In genomic region chr11:69418481-69419442, GRCm38 (mm10) we compare ENCODE assay signal across 8 mouse cellular contexts. TPM values are rescaled to one million over a fixed set of nuclear protein-coding genes. Genes with fewer than 3 reads are reported as not detected.
A peak's percentile ranks its signal among the peaks of the same experiment; 100 is the strongest.
DNase-seq lines count a peak whose midpoint lies in the region; ATAC-seq and TF ChIP-seq lines count a peak whose summit lies in the region.

No protein-coding gene starts in this region.

- TF ChIP-seq CTCF in small intestine, adult 2 months (IDR thresholded peaks at IDR 0.05; ENCODE audit: extremely low read depth, insufficient read length, insufficient replicate concordance, low read depth, low read length): no peak

- H3K4me3 ChIP-seq in embryonic facial prominence, embryonic 13.5 days: peak overlapping the region; percentile 79
- peak overlapping the region; percentile 70 for H3K4me3 ChIP-seq in limb, embryonic 11.5 days (ENCODE audit: low read depth, low read length)
- peak overlapping the region; percentile 83 for H3K4me3 ChIP-seq in midbrain, embryonic 13.5 days (replicated peaks)
- peak overlapping the region; percentile 74 for H3K4me3 ChIP-seq in small intestine, adult 2 months (ENCODE audit: low read depth, low read length)

- ATAC-seq in embryonic facial prominence, embryonic 13.5 days (ENCODE audit: insufficient number of reproducible peaks, insufficient read depth, low FRiP score, low TSS enrichment, low read depth): peak; percentile 88
- peak; percentile 89 for ATAC-seq in limb, embryonic 11.5 days (ENCODE audit: insufficient number of reproducible peaks, low FRiP score, low TSS enrichment, low read depth)
- ATAC-seq in midbrain, embryonic 13.5 days: peak; percentile 92

- H3K36me3 ChIP-seq in embryonic facial prominence, embryonic 13.5 days: no peaks in the 10 kb centered on the region
- no peaks in the 10 kb centered on the region for H3K36me3 ChIP-seq in limb, embryonic 11.5 days (ENCODE audit: control insufficient read depth, insufficient read depth, low read length)
- H3K36me3 ChIP-seq in midbrain, embryonic 13.5 days: no peaks in the 10 kb centered on the region
- H3K36me3 ChIP-seq in small intestine, adult 2 months (ENCODE audit: control insufficient read depth, insufficient read depth, low read length): no peaks in the 10 kb centered on the region

- no peaks in the 10 kb centered on the region for H3K9me3 ChIP-seq in embryonic facial prominence, embryonic 13.5 days
- no peaks in the 10 kb centered on the region for H3K9me3 ChIP-seq in limb, embryonic 11.5 days (ENCODE audit: control insufficient read depth, low read length)
- H3K9me3 ChIP-seq in midbrain, embryonic 13.5 days: no peaks in the 10 kb centered on the region

- peak; percentile 42; the same call in 1 of the 2 replicates for TF ChIP-seq POLR2A in small intestine, adult 2 months (IDR thresholded peaks at IDR 0.05; ENCODE audit: low read depth, low read length)

- H3K4me2 ChIP-seq in embryonic facial prominence, embryonic 13.5 days: peak overlapping the region; percentile 97
- peak overlapping the region; percentile 84 for H3K4me2 ChIP-seq in limb, embryonic 11.5 days (ENCODE audit: low read depth, severe bottlenecking)
- peak overlapping the region; percentile 96 for H3K4me2 ChIP-seq in midbrain, embryonic 13.5 days (replicated peaks)

- H3K9ac ChIP-seq in embryonic facial prominence, embryonic 13.5 days: peak overlapping the region; percentile 77
- H3K9ac ChIP-seq in limb, embryonic 11.5 days (ENCODE audit: low read length): peak overlapping the region; percentile 63
- peak overlapping the region; percentile 75 for H3K9ac ChIP-seq in midbrain, embryonic 13.5 days (replicated peaks)

- H3K27ac ChIP-seq in embryonic facial prominence, embryonic 13.5 days: peak overlapping the region; percentile 99
- peak overlapping the region; percentile 97 for H3K27ac ChIP-seq in limb, embryonic 11.5 days (replicated peaks; ENCODE audit: low read depth, low read length)
- H3K27ac ChIP-seq in midbrain, embryonic 13.5 days: peak overlapping the region; percentile 100
- H3K27ac ChIP-seq in small intestine, adult 2 months (ENCODE audit: insufficient read depth, low read depth, low read length): peak overlapping the region; percentile 99

- peak; percentile 98 for DNase-seq in 3134 (ENCODE audit: extremely low read depth, insufficient read length, low spot score)
- peak; percentile 90 for DNase-seq in adrenal gland, postnatal 25 days
- peak; percentile 93 to 97 for DNase-seq in heart, adult 18-20 months
- DNase-seq in kidney, adult 18-20 months: peak; percentile 90
- peak; percentile 96 for DNase-seq in limb, embryonic 11.5 days (ENCODE audit: low spot score)

- WGBS in embryonic facial prominence, embryonic 13.5 days: under 1% methylated on average over 39 of the region's 45 CpGs
- under 1% methylated on average over 45 of the region's 45 CpGs for WGBS in limb, embryonic 11.5 days
- under 1% methylated on average over 43 of the region's 45 CpGs for WGBS in midbrain, embryonic 13.5 days
- WGBS in small intestine, adult 2 months: under 1% methylated on average over 45 of the region's 45 CpGs

- H3K27me3 ChIP-seq in embryonic facial prominence, embryonic 13.5 days: peaks cover 28% of the 10 kb centered on the region
- peaks cover 14% of the 10 kb centered on the region; the same call in 1 of the 2 replicates for H3K27me3 ChIP-seq in limb, embryonic 11.5 days (ENCODE audit: control insufficient read depth, insufficient read depth, low read length)
- peaks cover 38% of the 10 kb centered on the region for H3K27me3 ChIP-seq in midbrain, embryonic 13.5 days
- H3K27me3 ChIP-seq in small intestine, adult 2 months (ENCODE audit: control insufficient read depth, insufficient read depth, low read length): no peaks in the 10 kb centered on the region

- H3K4me1 ChIP-seq in embryonic facial prominence, embryonic 13.5 days: peaks cover 50% of the 10 kb centered on the region
- H3K4me1 ChIP-seq in limb, embryonic 11.5 days (ENCODE audit: control insufficient read depth, insufficient read depth, low read length): peaks cover 34% of the 10 kb centered on the region
- peaks cover 65% of the 10 kb centered on the region for H3K4me1 ChIP-seq in midbrain, embryonic 13.5 days (replicated peaks)
- H3K4me1 ChIP-seq in small intestine, adult 2 months (ENCODE audit: control insufficient read depth, insufficient read depth, insufficient read length, low read length): peaks cover 21% of the 10 kb centered on the region; the same call in 1 of the 2 replicates

RNA-seq across cellular contexts. Expression of gene Kdm6b, which starts 5.3 kb away (rescaled TPM):
- total RNA-seq in adrenal gland, postnatal 25 days (2021): 45.1 and 46.2 TPM in 2 replicates
- polyA plus RNA-seq in embryonic facial prominence, embryonic 13.5 days (2015; fragmentation: Nextera tagmentation; extraction: Ambion mirVana): 41.3 and 43.1 TPM in 2 replicates
- total RNA-seq in heart, adult 18-20 months (2021): 10 to 100 TPM; 15.8 to 18.0 TPM
- polyA plus RNA-seq in limb, embryonic 11.5 days (2014; fragmentation: Nextera tagmentation; extraction: Ambion mirVana): 42.4 and 44.5 TPM in 2 replicates
- 54.9 and 59.2 TPM in 2 replicates for polyA plus RNA-seq in midbrain, embryonic 13.5 days (2015; fragmentation: Nextera tagmentation; extraction: Ambion mirVana)
- 13.5 and 35.4 TPM in 2 replicates for polyA plus RNA-seq in small intestine, adult 2 months (2012; rRNA removed)

RNA-seq across cellular contexts. Expression of gene Tmem88, which starts 20.7 kb away (rescaled TPM):
- total RNA-seq in adrenal gland, postnatal 25 days (2021): 13.9 and 16.9 TPM in 2 replicates
- polyA plus RNA-seq in embryonic facial prominence, embryonic 13.5 days (2015; fragmentation: Nextera tagmentation; extraction: Ambion mirVana): 13.2 and 16.4 TPM in 2 replicates
- total RNA-seq in heart, adult 18-20 months (2021): 10 to 100 TPM; 10.3 to 14.3 TPM
- polyA plus RNA-seq in limb, embryonic 11.5 days (2014; fragmentation: Nextera tagmentation; extraction: Ambion mirVana): 22.7 and 23.6 TPM in 2 replicates
- 4.9 and 7.0 TPM in 2 replicates for polyA plus RNA-seq in midbrain, embryonic 13.5 days (2015; fragmentation: Nextera tagmentation; extraction: Ambion mirVana)
- polyA plus RNA-seq in small intestine, adult 2 months (2012; rRNA removed): 11.2 and 16.5 TPM in 2 replicates

RNA-seq across cellular contexts. Expression of gene Cyb5d1, which starts 23.3 kb away (rescaled TPM):
- 43.5 and 51.0 TPM in 2 replicates for total RNA-seq in adrenal gland, postnatal 25 days (2021)
- polyA plus RNA-seq in embryonic facial prominence, embryonic 13.5 days (2015; fragmentation: Nextera tagmentation; extraction: Ambion mirVana): 43.4 and 46.5 TPM in 2 replicates
- total RNA-seq in heart, adult 18-20 months (2021): 10 to 100 TPM; 30.2 to 32.2 TPM
- 29.2 and 37.0 TPM in 2 replicates for polyA plus RNA-seq in limb, embryonic 11.5 days (2014; fragmentation: Nextera tagmentation; extraction: Ambion mirVana)
- 41.8 and 47.7 TPM in 2 replicates for polyA plus RNA-seq in midbrain, embryonic 13.5 days (2015; fragmentation: Nextera tagmentation; extraction: Ambion mirVana)
- polyA plus RNA-seq in small intestine, adult 2 months (2012; rRNA removed): 4.3 and 5.3 TPM in 2 replicates

RNA-seq across cellular contexts. Expression of gene Naa38, which starts 23.5 kb away (rescaled TPM):
- total RNA-seq in adrenal gland, postnatal 25 days (2021): 127 and 149 TPM in 2 replicates
- polyA plus RNA-seq in embryonic facial prominence, embryonic 13.5 days (2015; fragmentation: Nextera tagmentation; extraction: Ambion mirVana): 145 and 150 TPM in 2 replicates
- 100 to 1,000 TPM; 112 to 118 TPM for total RNA-seq in heart, adult 18-20 months (2021)
- 129 and 141 TPM in 2 replicates for polyA plus RNA-seq in limb, embryonic 11.5 days (2014; fragmentation: Nextera tagmentation; extraction: Ambion mirVana)
- polyA plus RNA-seq in midbrain, embryonic 13.5 days (2015; fragmentation: Nextera tagmentation; extraction: Ambion mirVana): 92.2 and 105 TPM in 2 replicates
- polyA plus RNA-seq in small intestine, adult 2 months (2012; rRNA removed): 129 and 163 TPM in 2 replicates

RNA-seq across cellular contexts. Expression of gene Chd3, which starts 49.6 kb away (rescaled TPM):
- total RNA-seq in adrenal gland, postnatal 25 days (2021): 105 and 111 TPM in 2 replicates
- polyA plus RNA-seq in embryonic facial prominence, embryonic 13.5 days (2015; fragmentation: Nextera tagmentation; extraction: Ambion mirVana): 135 and 142 TPM in 2 replicates
- total RNA-seq in heart, adult 18-20 months (2021): 10 to 100 TPM; 16.2 to 26.3 TPM
- 58.6 and 68.0 TPM in 2 replicates for polyA plus RNA-seq in limb, embryonic 11.5 days (2014; fragmentation: Nextera tagmentation; extraction: Ambion mirVana)
- polyA plus RNA-seq in midbrain, embryonic 13.5 days (2015; fragmentation: Nextera tagmentation; extraction: Ambion mirVana): 83.5 and 91.9 TPM in 2 replicates
- polyA plus RNA-seq in small intestine, adult 2 months (2012; rRNA removed): 86.3 and 240 TPM in 2 replicates

Comparison
In these comparisons a context has a peak if more than half of its experiments do, and no peak if none do; other contexts are left out.
1. Peak in every context shown above with its lines: DNase-seq, ATAC-seq, H3K4me3 ChIP-seq and H3K27ac ChIP-seq.